Mouse (Mus musculus) embryonic facial prominence, embryonic 10.5 days (tissue): ENCODE measurements around the gene Hist2h2be. TPM values are rescaled to one million over a fixed set of nuclear protein-coding genes. Genes with fewer than 3 reads are reported as not detected.
A peak's percentile ranks its signal among the peaks of the same experiment; 100 is the strongest.
"Not testable (repeated sequence)": the region's sequence is repeated elsewhere in the genome, so short reads cannot be mapped to it uniquely, and the experiment has no call there.

Experiments used
- DNase-seq: peaks from one replicate; pipeline ENCODE4 v3.0.0-alpha.2; 2017; ENCODE audit warnings: low spot score
- H3K27ac ChIP-seq: fragments of 300-500 bp; sonication (generic); replicated peaks from 2 replicates; pipeline ENCODE4 v1.5.1; 2016; ENCODE audit warnings: mild to moderate bottlenecking
- H3K27me3 ChIP-seq: fragments of 300-500 bp; sonication (generic); replicated peaks from 2 replicates; pipeline ENCODE4 v1.6.1; 2016; ENCODE audit warnings: low read depth, mild to moderate bottlenecking; ENCODE audit not compliant: poor library complexity, severe bottlenecking
- H3K36me3 ChIP-seq: fragments of 300-500 bp; sonication (generic); replicated peaks from 2 replicates; pipeline ENCODE4 v1.6.1; 2016; ENCODE audit warnings: mild to moderate bottlenecking, moderate library complexity
- H3K4me1 ChIP-seq: fragments of 300-500 bp; sonication (generic); 2 replicates; pipeline ENCODE4 v1.6.1; 2016
- H3K4me3 ChIP-seq: fragments of 300-500 bp; sonication (generic); 2 replicates; pipeline ENCODE4 v1.5.1; 2016; ENCODE audit warnings: mild to moderate bottlenecking, moderate library complexity
- H3K9me3 ChIP-seq: fragments of 300-500 bp; sonication (generic); 2 replicates; pipeline ENCODE4 v1.6.1; 2016; ENCODE audit warnings: mild to moderate bottlenecking
- WGBS: fragments of 180-500 bp; shearing (Covaris S2); methylation state at CpG from one replicate; pipeline ENCODE4 v1.1.7; 2016; 5-methylcytosine and 5-hydroxymethylcytosine counted together
- polyA plus RNA-seq: library from polyadenylated mRNA; unstranded; fragments of >200 nt; fragmentation: Nextera tagmentation; extraction: Ambion mirVana; gene quantifications from 2 replicates; pipeline ENCODE4 v1.2.1, GENCODE M21; 2016

Gene Hist2h2be
- 6.4 and 7.8 TPM in 2 replicates for polyA plus RNA-seq

- DNase-seq: peak; percentile 87
- under 1% methylated on average over 43 of the region's 43 CpGs for WGBS
- Histone ChIP-seq H3K27ac (peak within 1 kb of the TSS; percentile 97), H3K4me3 (peak within 1 kb of the TSS; percentile 70), H3K36me3 (no peaks in the 10 kb centered on the region), H3K9me3 (no peaks in the 10 kb centered on the region), H3K4me1 (peaks cover 47% of the 10 kb centered on the region), H3K27me3 (no peaks in the 10 kb centered on the region; the same call in 1 of the 2 replicates)
Observed at GRCm38 (mm10) chr3:96220765-96221639, at the start of gene Hist2h2be, which contains the start of gene Hist2h2ac. Gene Hist2h2be, plus strand, starts transcription at chr3:96221119. Gene Hist2h2ac, minus strand, starts transcription at chr3:96220880.

- 24% methylated on average over 18 of the region's 18 CpGs for whole genome bisulfite sequencing
- peak overlapping the region; percentile 92 for H3K4me3 ChIP-seq
- H3K36me3 ChIP-seq: peaks cover 56% of the 10 kb centered on the region
- no peaks in the 10 kb centered on the region for H3K9me3 ChIP-seq
- peaks cover 46% of the 10 kb centered on the region for H3K4me1 ChIP-seq
- H3K27ac ChIP-seq: peak overlapping the region; percentile 96
- DNase-seq: no peak
- H3K27me3 ChIP-seq: no peaks in the 10 kb centered on the region
Observed at GRCm38 (mm10) chr3:96171583-96172196, 49.2 kb upstream of the Hist2h2be start.

GRCm38 (mm10) chr3:96172197-96173178 lies 48.4 kb upstream of the Hist2h2be start, which contains the start of gene Sf3b4:
Gene Sf3b4, plus strand, starts transcription at chr3:96172332.
- Histone ChIP-seq H3K4me3 (peak within 1 kb of the TSS; percentile 92), H3K4me1 (peaks cover 46% of the 10 kb centered on the region), H3K9me3 (no peaks in the 10 kb centered on the region), H3K36me3 (peaks cover 63% of the 10 kb centered on the region), H3K27ac (peak within 1 kb of the TSS; percentile 96), H3K27me3 (no peaks in the 10 kb centered on the region)
- WGBS: under 1% methylated on average over 58 of the region's 58 CpGs
- peak; percentile 97 for DNase-seq

GRCm38 (mm10) chr3:96173185-96173584 lies 47.7 kb upstream of the Hist2h2be start:
- peak overlapping the region; percentile 92 for H3K4me3 ChIP-seq
- peak overlapping the region; percentile 96 for H3K27ac ChIP-seq
- no peaks in the 10 kb centered on the region for H3K9me3 ChIP-seq
- WGBS: 38% methylated on average over 7 of the region's 7 CpGs
- peaks cover 70% of the 10 kb centered on the region for H3K36me3 ChIP-seq
- no peak for DNase-seq
- H3K27me3 ChIP-seq: no peaks in the 10 kb centered on the region
- H3K4me1 ChIP-seq: peaks cover 46% of the 10 kb centered on the region

GRCm38 (mm10) chr3:96174042-96174441 lies 46.9 kb upstream of the Hist2h2be start:
- not testable (repeated sequence) for H3K27me3 ChIP-seq, H3K9me3 ChIP-seq, DNase-seq, H3K27ac ChIP-seq
- H3K4me3 ChIP-seq: peak overlapping the region; percentile 92
- peaks cover 71% of the 10 kb centered on the region for H3K36me3 ChIP-seq
- H3K4me1 ChIP-seq: peaks cover 39% of the 10 kb centered on the region
- 92% methylated on average over 4 of the region's 4 CpGs for WGBS

- WGBS: 93% methylated on average over 6 of the region's 6 CpGs
- peaks cover 36% of the 10 kb centered on the region for H3K4me1 ChIP-seq
- no peak overlapping the region for H3K4me3 ChIP-seq
- H3K27ac ChIP-seq: no peak overlapping the region
- H3K36me3 ChIP-seq: peaks cover 61% of the 10 kb centered on the region
- DNase-seq: no peak
- H3K27me3 ChIP-seq: no peaks in the 10 kb centered on the region
- H3K9me3 ChIP-seq: no peaks in the 10 kb centered on the region
Observed at GRCm38 (mm10) chr3:96175251-96175650, 45.7 kb upstream of the Hist2h2be start.

- H3K4me1 ChIP-seq: peaks cover 46% of the 10 kb centered on the region
- no peaks in the 10 kb centered on the region for H3K9me3 ChIP-seq
- peaks cover 57% of the 10 kb centered on the region for H3K36me3 ChIP-seq
- no peak overlapping the region for H3K4me3 ChIP-seq
- no peak overlapping the region for H3K27ac ChIP-seq
- no peak for DNase-seq
- WGBS: 92% methylated on average over 4 of the region's 4 CpGs
- no peaks in the 10 kb centered on the region for H3K27me3 ChIP-seq
Observed at GRCm38 (mm10) chr3:96178427-96178826, 42.5 kb upstream of the Hist2h2be start.

GRCm38 (mm10) chr3:96178902-96179301 lies 42.0 kb upstream of the Hist2h2be start:
- Histone ChIP-seq H3K9me3 (no peaks in the 10 kb centered on the region), H3K4me3 (no peak overlapping the region), H3K27me3 (no peaks in the 10 kb centered on the region), H3K27ac (no peak overlapping the region), H3K4me1 (peaks cover 44% of the 10 kb centered on the region), H3K36me3 (peaks cover 53% of the 10 kb centered on the region)
- 84% methylated on average over 2 of the region's 2 CpGs for WGBS
- no peak for DNase-seq

GRCm38 (mm10) chr3:96179531-96179930 lies 41.4 kb upstream of the Hist2h2be start:
- Histone ChIP-seq H3K9me3 (no peaks in the 10 kb centered on the region), H3K36me3 (peaks cover 47% of the 10 kb centered on the region), H3K4me3 (no peak overlapping the region), H3K4me1 (peaks cover 40% of the 10 kb centered on the region), H3K27me3 (no peaks in the 10 kb centered on the region), H3K27ac (no peak overlapping the region)
- 75% methylated on average over 4 of the region's 4 CpGs for WGBS
- DNase-seq: no peak

- no peaks in the 10 kb centered on the region for H3K27me3 ChIP-seq
- peak; percentile 60 for DNase-seq
- peak within 1 kb of the TSS; percentile 62 for H3K4me3 ChIP-seq
- H3K4me1 ChIP-seq: peaks cover 35% of the 10 kb centered on the region
- WGBS: under 1% methylated on average over 19 of the region's 23 CpGs
- H3K36me3 ChIP-seq: peaks cover 33% of the 10 kb centered on the region
- no peaks in the 10 kb centered on the region for H3K9me3 ChIP-seq
- H3K27ac ChIP-seq: peak within 1 kb of the TSS; percentile 76
Observed at GRCm38 (mm10) chr3:96180727-96181477, 40.0 kb upstream of the Hist2h2be start, which contains the start of gene Sv2a. Gene Sv2a, plus strand, starts transcription at chr3:96181151.
